Mouse (Mus musculus) stomach, embryonic 14.5 days (tissue): ENCODE results near the gene Tgfb1. TPM values are rescaled to one million over a fixed set of nuclear protein-coding genes. Genes with fewer than 3 reads are reported as not detected.

Experiments
- ATAC-seq: fragments of 200-750 bp; cut with Nextera tagmentation; 2 replicates; pipeline ENCODE4 v1.8.0; 2017; ENCODE audit warnings: low read depth, moderate TSS enrichment; ENCODE audit not compliant: insufficient number of reproducible peaks, insufficient read depth, low FRiP score
- H3K27ac ChIP-seq: fragments of 300-500 bp; sonication (generic); 2 replicates; pipeline ENCODE4 v1.5.1; 2014; ENCODE audit warnings: mild to moderate bottlenecking, low read length, moderate library complexity, mixed read lengths
- H3K27me3 ChIP-seq: fragments of 300-500 bp; sonication (generic); 2 replicates; pipeline ENCODE4 v1.6.1; 2014; ENCODE audit warnings: low read length, control low read depth, mixed read lengths; ENCODE audit not compliant: control insufficient read depth, insufficient read depth
- H3K36me3 ChIP-seq: fragments of 300-500 bp; sonication (generic); 2 replicates; pipeline ENCODE4 v1.6.1; 2014; ENCODE audit warnings: mild to moderate bottlenecking, control low read depth, low read length, moderate library complexity, mixed read lengths; ENCODE audit not compliant: control insufficient read depth, insufficient read depth
- H3K4me1 ChIP-seq: fragments of 300-500 bp; sonication (generic); 2 replicates; pipeline ENCODE4 v1.6.1; 2014; ENCODE audit warnings: low read length, control low read depth, mixed read lengths; ENCODE audit not compliant: control insufficient read depth, insufficient read depth
- H3K4me2 ChIP-seq: fragments of 300-500 bp; sonication (generic); replicated peaks from 2 replicates; pipeline ENCODE4 v1.6.1; 2014; ENCODE audit warnings: low read depth, low read length, control low read depth
- H3K4me3 ChIP-seq: fragments of 300-500 bp; sonication (generic); 2 replicates; pipeline ENCODE4 v1.5.1; 2014; ENCODE audit warnings: low read depth, low read length, control low read depth
- H3K9ac ChIP-seq: fragments of 300-500 bp; sonication (generic); replicated peaks from 2 replicates; pipeline ENCODE4 v1.6.1; 2014; ENCODE audit warnings: low read depth, mild to moderate bottlenecking, control low read depth, low read length, moderate library complexity, mixed read lengths
- H3K9me3 ChIP-seq: fragments of 300-500 bp; sonication (generic); 2 replicates; pipeline ENCODE4 v1.6.1; 2016; ENCODE audit warnings: low read depth, low read length, control low read depth; ENCODE audit not compliant: control insufficient read depth
- WGBS: fragments of 180-500 bp; shearing (Covaris S2); extraction: QIAGEN DNeasy Blood & Tissue Kit; methylation state at CpG from one replicate; pipeline ENCODE4 v1.1.7; 2014; 5-methylcytosine and 5-hydroxymethylcytosine counted together
- polyA plus RNA-seq: library from polyadenylated mRNA; unstranded; fragments of >200 nt; fragmentation: Nextera tagmentation; extraction: Ambion mirVana; gene quantifications from 2 replicates; pipeline ENCODE4 v1.2.1, GENCODE M21; 2014

Tgfb1 gene
- polyA plus RNA-seq, 1 experiment from 2014 or later = 3.6 TPM

GRCm38 (mm10) chr7:25670096-25670495, 16.7 kb upstream of the Tgfb1 start:
- Histone ChIP-seq H3K36me3 (peaks cover 15% of the 10 kb centered on the region), H3K9ac (no peak overlapping the region), H3K4me3 (no peak overlapping the region), H3K4me1 (peaks cover 8% of the 10 kb centered on the region; the same call in 1 of the 2 replicates), H3K27me3 (peaks cover 13% of the 10 kb centered on the region; the same call in 1 of the 2 replicates), H3K27ac (no peak overlapping the region), H3K4me2 (no peak overlapping the region), H3K9me3 (no peaks in the 10 kb centered on the region)
- no peak for ATAC-seq
- 93% methylated on average over 4 of the region's 4 CpGs for WGBS

GRCm38 (mm10) chr7:25671686-25672085, 15.1 kb upstream of the Tgfb1 start:
- Histone ChIP-seq H3K4me3 (no peak overlapping the region), H3K27ac (no peak overlapping the region), H3K36me3 (peaks cover 15% of the 10 kb centered on the region), H3K9me3 (no peaks in the 10 kb centered on the region), H3K27me3 (peaks cover 16% of the 10 kb centered on the region), H3K4me2 (no peak overlapping the region), H3K9ac (no peak overlapping the region), H3K4me1 (peaks cover 8% of the 10 kb centered on the region; the same call in 1 of the 2 replicates)
- WGBS = 71% methylated on average over 2 of the region's 2 CpGs
- ATAC-seq = no peak

- peaks cover 8% of the 10 kb centered on the region; the same call in 1 of the 2 replicates for H3K4me1 ChIP-seq
- peaks cover 15% of the 10 kb centered on the region for H3K36me3 ChIP-seq
- H3K27me3 ChIP-seq = peaks cover 16% of the 10 kb centered on the region
- H3K4me2 ChIP-seq = no peak overlapping the region
- no peak overlapping the region for H3K9ac ChIP-seq
- ATAC-seq = no peak
- no peak overlapping the region for H3K4me3 ChIP-seq
- no peaks in the 10 kb centered on the region for H3K9me3 ChIP-seq
- WGBS = 49% methylated on average over 4 of the region's 4 CpGs
- H3K27ac ChIP-seq = no peak overlapping the region
Observed at GRCm38 (mm10) chr7:25672442-25672841, 14.4 kb upstream of the Tgfb1 start.

- H3K27me3 ChIP-seq = peaks cover 16% of the 10 kb centered on the region
- H3K4me2 ChIP-seq = peak overlapping the region; percentile 69
- peaks cover 8% of the 10 kb centered on the region; the same call in 1 of the 2 replicates for H3K4me1 ChIP-seq
- WGBS = 21% methylated on average over 9 of the region's 9 CpGs
- no peak overlapping the region for H3K9ac ChIP-seq
- ATAC-seq = no peak
- H3K9me3 ChIP-seq = no peaks in the 10 kb centered on the region
- H3K36me3 ChIP-seq = no peaks in the 10 kb centered on the region
- peak overlapping the region; percentile 34; the same call in 1 of the 2 replicates for H3K4me3 ChIP-seq
- no peak overlapping the region for H3K27ac ChIP-seq
Observed at GRCm38 (mm10) chr7:25674297-25674696, 12.5 kb upstream of the Tgfb1 start.

- WGBS = 1% methylated on average over 29 of the region's 29 CpGs
- Histone ChIP-seq H3K36me3 (no peaks in the 10 kb centered on the region), H3K4me2 (peak within 1 kb of the TSS; percentile 69), H3K4me1 (peaks cover 8% of the 10 kb centered on the region; the same call in 1 of the 2 replicates), H3K9ac (peak within 1 kb of the TSS; percentile 33; the same call in 1 of the 2 replicates), H3K9me3 (no peaks in the 10 kb centered on the region), H3K27me3 (peaks cover 16% of the 10 kb centered on the region), H3K27ac (no peak within 1 kb of the TSS), H3K4me3 (peak within 1 kb of the TSS; percentile 34)
- ATAC-seq = no peak; the same call in 1 of the 2 replicates
Observed at GRCm38 (mm10) chr7:25674719-25675300, 12.0 kb upstream of the Tgfb1 start, which contains the start of gene Tmem91. TSS of gene Tmem91 (minus strand) at chr7:25675166.

GRCm38 (mm10) chr7:25675405-25675804, 11.4 kb upstream of the Tgfb1 start:
- Histone ChIP-seq H3K27me3 (peaks cover 16% of the 10 kb centered on the region), H3K4me1 (peaks cover 12% of the 10 kb centered on the region; the same call in 1 of the 2 replicates), H3K36me3 (no peaks in the 10 kb centered on the region), H3K4me3 (peak overlapping the region; percentile 34; the same call in 1 of the 2 replicates), H3K9me3 (no peaks in the 10 kb centered on the region), H3K9ac (no peak overlapping the region), H3K27ac (no peak overlapping the region), H3K4me2 (peak overlapping the region; percentile 69)
- ATAC-seq = no peak
- 41% methylated on average over 6 of the region's 6 CpGs for WGBS

GRCm38 (mm10) chr7:25676085-25676781, 10.6 kb upstream of the Tgfb1 start:
- 49% methylated on average over 15 of the region's 15 CpGs for WGBS
- Histone ChIP-seq H3K27me3 (peaks cover 16% of the 10 kb centered on the region), H3K4me1 (peaks cover 14% of the 10 kb centered on the region; the same call in 1 of the 2 replicates), H3K36me3 (no peaks in the 10 kb centered on the region), H3K4me2 (no peak overlapping the region), H3K9me3 (no peaks in the 10 kb centered on the region), H3K9ac (no peak overlapping the region), H3K27ac (no peak overlapping the region), H3K4me3 (no peak overlapping the region)
- ATAC-seq = no peak

- Histone ChIP-seq H3K36me3 (no peaks in the 10 kb centered on the region), H3K9ac (no peak overlapping the region), H3K27ac (no peak overlapping the region), H3K27me3 (peaks cover 16% of the 10 kb centered on the region), H3K4me1 (peaks cover 18% of the 10 kb centered on the region; the same call in 1 of the 2 replicates), H3K4me2 (no peak overlapping the region), H3K9me3 (no peaks in the 10 kb centered on the region), H3K4me3 (no peak overlapping the region)
- 94% methylated on average over 7 of the region's 7 CpGs for WGBS
- ATAC-seq = no peak
Observed at GRCm38 (mm10) chr7:25677013-25677412, 9.8 kb upstream of the Tgfb1 start.
